Mouse (Mus musculus) megakaryocyte, embryonic 14.5 days (primary cell): Measurements from ENCODE around the gene Clstn1. TPM values are rescaled to one million over a fixed set of nuclear protein-coding genes. Genes with fewer than 3 reads are reported as not detected.

Experiments used
- H3K27me3 ChIP-seq: replicated peaks from 2 replicates; pipeline ENCODE3; 2012; ENCODE audit warnings: inconsistent platforms
- H3K36me3 ChIP-seq: replicated peaks from 2 replicates; pipeline ENCODE3; 2012; ENCODE audit warnings: low read length, inconsistent platforms, mixed read lengths
- H3K4me1 ChIP-seq: 2 replicates; pipeline ENCODE4 v1.6.1; 2012; ENCODE audit warnings: inconsistent platforms
- H3K4me3 ChIP-seq: replicated peaks from 2 replicates; pipeline ENCODE3; 2012; ENCODE audit warnings: moderate library complexity, mild to moderate bottlenecking, inconsistent platforms
- H3K9me3 ChIP-seq: 2 replicates; pipeline ENCODE4 v1.6.1; 2012; ENCODE audit warnings: inconsistent platforms
- FLI1 ChIP-seq: IDR thresholded peaks from 2 replicates; pipeline ENCODE4 v1.6.1; 2012; ENCODE audit warnings: low read length, inconsistent platforms, mixed read lengths
- GATA1 ChIP-seq: IDR thresholded peaks from 3 replicates; pipeline ENCODE4 v1.6.1; 2012; ENCODE audit warnings: mixed read lengths, low read length, inconsistent platforms, borderline replicate concordance
- polyA plus RNA-seq: library from polyadenylated mRNA; stranded (reverse); fragments of >175 nt; gene quantifications from 2 replicates; pipeline ENCODE4 v1.2.3, GENCODE M21; 2012; ENCODE audit warnings: low replicate concordance; ENCODE audit not compliant: insufficient read depth

Clstn1 gene
- polyA plus RNA-seq, 1 experiment, result 10.0 TPM

- peaks cover 19% of the 10 kb centered on the region for H3K36me3 ChIP-seq
- H3K4me1 ChIP-seq, result peaks cover 25% of the 10 kb centered on the region
- H3K4me3 ChIP-seq, result no peak overlapping the region
- TF ChIP-seq GATA1, result no peak
- TF ChIP-seq FLI1, result no peak
- H3K27me3 ChIP-seq, result peaks cover 6% of the 10 kb centered on the region
- H3K9me3 ChIP-seq, result no peaks in the 10 kb centered on the region
Measured at GRCm38 (mm10) chr4:149626809-149627208, 40.5 kb downstream of the Clstn1 start.

- Histone ChIP-seq H3K4me3 (no peak overlapping the region), H3K36me3 (peaks cover 24% of the 10 kb centered on the region), H3K4me1 (peaks cover 38% of the 10 kb centered on the region), H3K27me3 (peaks cover 6% of the 10 kb centered on the region), H3K9me3 (no peaks in the 10 kb centered on the region)
- TF ChIP-seq FLI1 (no peak), GATA1 (no peak)
Measured at GRCm38 (mm10) chr4:149628372-149628771, 42.1 kb downstream of the Clstn1 start.

- no peak for TF ChIP-seq GATA1
- TF ChIP-seq FLI1, result no peak
- Histone ChIP-seq H3K4me3 (no peak overlapping the region), H3K9me3 (no peaks in the 10 kb centered on the region)
Measured at GRCm38 (mm10) chr4:149628810-149629209, 42.5 kb downstream of the Clstn1 start.

DNA sequence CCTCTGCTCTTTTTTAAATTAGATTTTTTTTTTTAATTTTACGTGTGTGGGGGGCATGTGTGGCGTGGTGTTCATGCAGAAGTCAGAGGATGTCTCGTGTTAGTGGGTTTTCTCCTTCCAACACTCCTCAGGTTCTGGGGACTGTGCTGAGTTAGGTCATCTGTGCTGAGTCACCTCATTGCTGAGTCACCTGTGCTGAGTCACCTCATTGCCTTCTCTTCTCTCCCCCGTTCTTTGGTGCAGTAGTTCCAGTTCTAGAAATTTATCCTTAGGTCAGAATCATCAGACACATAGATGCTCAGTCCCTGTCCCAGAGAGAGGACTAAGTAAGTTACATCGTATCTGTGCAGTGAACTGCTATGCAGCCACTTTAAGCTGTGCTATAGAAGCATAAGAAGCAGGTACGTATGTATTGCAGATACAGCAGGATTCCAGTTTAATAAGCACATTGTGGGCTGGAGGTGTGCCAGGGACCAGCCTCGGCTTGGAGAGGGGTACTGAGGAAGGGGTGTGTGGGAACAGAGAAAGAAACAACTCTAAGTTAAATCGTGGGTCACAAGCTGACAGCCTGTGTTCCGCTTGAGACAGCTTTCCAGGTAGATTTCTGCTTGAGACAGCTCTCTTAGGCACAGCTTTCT, 46.5 kb downstream of the Clstn1 start:
- H3K4me1 ChIP-seq, result peaks cover 44% of the 10 kb centered on the region
- no peaks in the 10 kb centered on the region for H3K9me3 ChIP-seq
- peaks cover 40% of the 10 kb centered on the region for H3K36me3 ChIP-seq
- peak overlapping the region; percentile 12 for H3K4me3 ChIP-seq
- TF ChIP-seq GATA1 (no peak), FLI1 (no peak)
- peaks cover 2% of the 10 kb centered on the region for H3K27me3 ChIP-seq

More at GRCm38 (mm10) chr4:149628810-149629209, 42.5 kb downstream of the Clstn1 start:
- H3K27me3 ChIP-seq, result peaks cover 6% of the 10 kb centered on the region
- peaks cover 36% of the 10 kb centered on the region for H3K4me1 ChIP-seq
- peaks cover 24% of the 10 kb centered on the region for H3K36me3 ChIP-seq

- peaks cover 41% of the 10 kb centered on the region for H3K4me1 ChIP-seq
- no peak for TF ChIP-seq GATA1
- no peak for TF ChIP-seq FLI1
- H3K9me3 ChIP-seq, result no peaks in the 10 kb centered on the region
- H3K4me3 ChIP-seq, result no peak overlapping the region
- H3K27me3 ChIP-seq, result peaks cover 2% of the 10 kb centered on the region
- H3K36me3 ChIP-seq, result peaks cover 47% of the 10 kb centered on the region
Measured at GRCm38 (mm10) chr4:149634157-149634556, 47.9 kb downstream of the Clstn1 start.

DNA sequence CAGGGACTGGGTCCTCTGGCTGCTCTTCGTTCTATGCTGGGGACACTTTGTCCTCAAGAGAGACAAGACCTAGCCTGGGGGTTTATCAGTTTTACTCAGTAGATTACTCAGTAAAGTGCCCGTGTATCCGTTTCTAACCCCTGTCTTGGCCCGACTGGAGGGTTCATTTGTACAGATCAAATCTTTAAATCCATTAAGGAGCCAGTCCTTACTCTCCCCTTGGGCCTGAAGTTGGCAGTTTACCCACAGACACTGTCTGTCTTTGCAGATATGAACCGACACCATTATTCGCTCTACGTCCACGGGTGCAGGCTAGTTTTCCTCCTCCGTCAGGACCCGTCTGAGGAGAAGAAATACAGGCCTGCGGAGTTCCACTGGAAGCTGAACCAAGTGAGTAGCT, 48.7 kb downstream of the Clstn1 start:
- Histone ChIP-seq H3K9me3 (no peaks in the 10 kb centered on the region), H3K4me3 (no peak overlapping the region), H3K4me1 (peaks cover 38% of the 10 kb centered on the region), H3K36me3 (peaks cover 47% of the 10 kb centered on the region), H3K27me3 (peaks cover 2% of the 10 kb centered on the region)
- TF ChIP-seq GATA1, result no peak
- no peak for TF ChIP-seq FLI1

DNA sequence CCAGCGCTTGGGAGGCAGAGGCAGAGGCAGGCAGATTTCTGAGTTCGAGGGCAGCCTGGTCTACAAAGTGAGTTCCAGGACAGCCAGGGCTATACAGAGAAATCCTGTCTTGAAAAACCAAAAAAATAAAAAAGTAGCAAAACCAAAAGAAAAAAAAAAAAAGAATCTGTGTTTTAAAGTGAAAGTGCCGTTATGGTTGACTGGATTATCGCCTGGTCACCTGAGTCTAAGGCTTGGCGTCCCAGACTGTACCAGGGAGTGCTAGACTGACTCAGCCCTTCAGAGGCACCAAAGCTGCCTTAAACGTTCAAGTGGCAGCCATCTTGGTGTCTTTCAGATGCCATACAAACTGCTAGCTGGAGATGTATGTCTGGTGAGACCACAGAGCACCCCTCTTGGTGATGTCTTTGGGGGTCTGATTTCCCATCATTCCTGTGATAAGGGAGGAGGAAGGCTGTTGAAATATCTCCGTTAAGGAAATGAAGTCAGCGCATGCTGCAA, 49.7 kb downstream of the Clstn1 start:
- H3K36me3 ChIP-seq, result peaks cover 46% of the 10 kb centered on the region

GRCm38 (mm10) chr4:149637942-149638341, 51.7 kb downstream of the Clstn1 start:
- Histone ChIP-seq H3K9me3 (no peaks in the 10 kb centered on the region), H3K4me3 (no peak overlapping the region), H3K27me3 (no peaks in the 10 kb centered on the region), H3K4me1 (peaks cover 46% of the 10 kb centered on the region), H3K36me3 (peaks cover 38% of the 10 kb centered on the region)
- no peak for TF ChIP-seq GATA1
- no peak for TF ChIP-seq FLI1

More for the DNA sequence above, 49.7 kb downstream of the Clstn1 start:
- no peaks in the 10 kb centered on the region for H3K27me3 ChIP-seq
- H3K9me3 ChIP-seq, result no peaks in the 10 kb centered on the region
- no peak for TF ChIP-seq GATA1
- no peak for TF ChIP-seq FLI1
- no peak overlapping the region for H3K4me3 ChIP-seq
- H3K4me1 ChIP-seq, result peaks cover 42% of the 10 kb centered on the region

DNA sequence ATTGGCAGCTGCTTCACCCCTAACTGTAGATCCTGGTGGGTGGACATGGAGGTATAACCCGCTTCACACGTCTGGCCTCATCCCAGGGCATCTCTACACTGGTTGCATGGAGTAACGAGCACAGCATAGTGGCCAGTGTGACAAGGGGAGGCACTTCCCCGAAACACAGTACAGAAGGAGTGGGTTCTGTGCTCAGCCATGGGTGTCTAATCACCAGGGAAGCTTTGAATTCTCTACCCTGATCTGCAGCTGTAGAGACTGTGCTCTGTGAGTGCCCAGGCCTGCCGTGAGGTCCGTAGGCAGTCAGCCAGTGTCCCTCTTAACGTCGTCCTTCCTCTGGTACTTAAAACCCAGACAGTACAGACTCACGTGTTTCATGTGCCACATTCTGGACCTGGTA, 54.6 kb downstream of the Clstn1 start:
- peaks cover 48% of the 10 kb centered on the region for H3K36me3 ChIP-seq
- no peaks in the 10 kb centered on the region for H3K9me3 ChIP-seq
- no peak for TF ChIP-seq FLI1
- no peak for TF ChIP-seq GATA1
- peaks cover 51% of the 10 kb centered on the region for H3K4me1 ChIP-seq
- H3K4me3 ChIP-seq, result no peak overlapping the region
- no peaks in the 10 kb centered on the region for H3K27me3 ChIP-seq

DNA sequence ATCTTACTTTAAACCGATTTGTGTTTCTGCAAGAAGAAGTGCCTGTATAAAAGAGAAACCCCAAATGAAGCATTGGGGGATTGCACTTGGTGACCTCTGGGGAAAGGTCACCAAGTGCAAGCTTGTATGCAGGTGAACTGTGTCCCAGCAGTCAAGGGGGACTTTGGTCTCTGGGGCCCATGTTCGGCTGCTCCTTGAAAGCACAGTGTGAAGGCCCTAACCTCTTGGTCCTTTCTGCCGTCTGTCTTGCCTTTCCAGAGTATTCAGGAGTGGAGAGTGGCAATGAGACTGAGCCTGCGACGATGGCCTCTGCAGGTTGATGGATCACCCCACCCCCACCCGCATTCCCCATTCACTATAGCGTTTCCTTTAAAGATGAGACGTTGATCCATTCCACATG, 55.1 kb downstream of the Clstn1 start:
- Histone ChIP-seq H3K27me3 (no peaks in the 10 kb centered on the region), H3K4me3 (peak overlapping the region; percentile 72), H3K36me3 (peaks cover 50% of the 10 kb centered on the region), H3K4me1 (peaks cover 52% of the 10 kb centered on the region), H3K9me3 (no peaks in the 10 kb centered on the region)
- TF ChIP-seq FLI1, result no peak
- no peak for TF ChIP-seq GATA1

DNA sequence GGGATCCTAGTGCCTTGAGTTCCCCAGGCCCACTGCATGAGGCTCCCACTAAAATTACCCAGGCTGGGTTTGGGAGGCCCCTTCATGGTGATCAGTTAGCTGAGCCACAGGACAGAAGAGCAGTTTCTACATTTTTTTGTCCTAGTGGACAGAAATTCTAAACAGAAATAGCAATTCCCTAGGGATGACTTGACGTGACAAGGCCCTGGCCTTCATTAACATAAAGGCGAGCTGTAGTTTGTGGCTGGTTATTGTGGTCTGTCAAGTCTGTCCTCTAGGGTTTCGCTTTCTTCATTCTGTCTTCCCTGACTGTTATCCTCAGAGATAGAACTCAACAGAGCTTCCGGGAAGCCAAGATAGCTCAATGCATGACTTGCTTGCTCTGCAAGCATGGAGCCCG, 55.7 kb downstream of the Clstn1 start:
- Histone ChIP-seq H3K36me3 (peaks cover 55% of the 10 kb centered on the region), H3K27me3 (no peaks in the 10 kb centered on the region), H3K9me3 (no peaks in the 10 kb centered on the region), H3K4me3 (peak overlapping the region; percentile 72), H3K4me1 (peaks cover 53% of the 10 kb centered on the region)
- TF ChIP-seq GATA1 (no peak), FLI1 (no peak)
